Mouse (Mus musculus): ENCODE measurements around the gene Fbf1.
A peak's percentile ranks its signal among the peaks of the same experiment; 100 is the strongest.

DNA sequence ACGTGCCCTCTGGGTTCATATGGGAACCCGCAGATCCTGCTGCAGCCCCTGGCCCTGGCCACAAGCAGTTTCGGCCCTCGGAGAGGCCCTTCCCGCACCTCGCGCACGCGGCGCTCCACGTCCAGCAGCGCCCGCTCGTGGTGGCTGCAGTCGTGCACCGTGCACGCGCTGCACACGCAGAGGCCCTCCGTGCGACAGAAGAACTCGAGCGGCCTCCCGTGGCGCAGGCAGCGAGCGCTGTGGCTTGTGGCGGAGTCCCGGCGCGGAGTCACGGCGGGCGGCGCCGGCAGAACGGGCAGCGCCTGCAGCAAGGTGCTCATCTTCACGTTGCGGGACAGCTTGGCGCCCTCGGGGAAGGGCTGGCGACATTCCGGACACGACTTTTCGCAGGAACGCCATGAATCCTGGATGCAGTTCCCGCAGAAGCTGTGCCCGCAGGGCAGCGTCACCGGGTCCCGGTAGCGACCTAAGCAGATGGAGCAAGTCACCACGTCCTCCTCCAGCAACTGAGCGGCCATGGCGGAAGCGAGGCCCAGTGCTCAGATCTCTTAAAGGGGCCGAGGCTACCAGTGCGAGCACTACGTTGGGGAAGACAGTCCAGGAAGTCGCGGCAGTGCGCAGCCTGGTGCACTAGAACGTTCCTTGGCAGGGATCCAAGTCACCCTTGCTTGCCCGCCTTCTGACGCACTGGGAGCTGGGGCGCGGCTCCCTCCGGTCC lies 37.3 kb downstream of the Fbf1 start, which contains the start of gene Trim65:
- TF ChIP-seq CTCF (IDR thresholded peaks at IDR 0.05; ENCODE audit: low read depth, low read length) (peak; percentile 65), POLR2A (IDR thresholded peaks at IDR 0.05; ENCODE audit: insufficient read depth, low read length) (no peak), EP300 (IDR thresholded peaks at IDR 0.05; ENCODE audit: insufficient read depth, low read depth, low read length) (peak; percentile 61; the same call in 1 of the 2 replicates)

Measured in ES-Bruce4 (cell line).